Mouse (Mus musculus): Measurements from ENCODE around the gene Pold4. TPM values are rescaled to one million over a fixed set of nuclear protein-coding genes. Genes with fewer than 3 reads are reported as not detected.

Pold4 gene
- polyA plus RNA-seq, 1 experiment = 117 TPM

DNA sequence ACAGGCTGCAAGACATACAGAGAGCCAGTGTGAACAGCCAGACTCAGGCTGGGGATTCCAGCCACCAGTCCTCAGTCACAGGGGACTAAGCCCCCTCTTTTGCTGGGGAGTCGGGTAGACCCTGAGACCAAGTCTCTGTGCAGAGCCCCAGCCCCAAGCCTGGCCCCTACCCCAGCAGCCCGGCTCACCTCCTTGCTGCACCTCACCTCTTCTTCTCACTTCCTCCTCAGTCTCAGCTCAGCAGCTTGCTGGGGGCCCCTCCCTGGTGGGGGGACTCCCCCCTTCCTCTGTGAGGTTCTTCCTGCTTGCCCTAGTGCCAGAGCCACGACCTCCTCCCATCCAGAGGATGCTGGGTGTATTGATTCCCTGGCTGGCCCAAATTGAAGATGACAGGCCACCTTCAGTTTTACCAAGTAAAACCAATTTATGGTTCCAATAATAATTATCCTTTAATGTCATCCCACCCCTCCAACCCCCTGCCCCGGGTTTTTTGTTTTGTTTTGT, 40.8 kb upstream of the Pold4 start, which contains the start of gene Tbc1d10c:
Gene Tbc1d10c, minus strand, starts transcription at position 454 of the 504 bp plus-strand sequence.
- Histone ChIP-seq H3K4me3 (ENCODE audit: control insufficient read depth, insufficient read depth, low read length) (peak within 1 kb of the TSS; percentile 96), H3K27me3 (ENCODE audit: control insufficient read depth, insufficient read depth, low read length) (no peaks in the 10 kb centered on the region), H3K27ac (ENCODE audit: control insufficient read depth, insufficient read depth, low read length) (peak within 1 kb of the TSS; percentile 95), H3K4me1 (replicated peaks; ENCODE audit: control insufficient read depth, insufficient read depth, low read length) (peaks cover 56% of the 10 kb centered on the region), H3K36me3 (ENCODE audit: control insufficient read depth, insufficient read depth, low read length) (peaks cover 37% of the 10 kb centered on the region)
- peak; percentile 93 for DNase-seq
- 4% methylated on average over 4 of the region's 4 CpGs for WGBS
- TF ChIP-seq CTCF (IDR thresholded peaks at IDR 0.05; ENCODE audit: borderline replicate concordance, control insufficient read depth, extremely low read depth, insufficient read depth, low read length, poor library complexity) (no peak), POLR2A (IDR thresholded peaks at IDR 0.05; ENCODE audit: control insufficient read depth, extremely low read depth, insufficient read depth, low read length, poor library complexity) (peak; percentile 87)

GRCm38 (mm10) chr19:4191528-4192250, 40.0 kb upstream of the Pold4 start, which contains the start of gene Ppp1ca:
Gene Ppp1ca (plus strand): TSS chr19:4192065.
- Histone ChIP-seq H3K4me3 (ENCODE audit: control insufficient read depth, insufficient read depth, low read length) (peak within 1 kb of the TSS; percentile 96), H3K36me3 (ENCODE audit: control insufficient read depth, insufficient read depth, low read length) (peaks cover 44% of the 10 kb centered on the region), H3K27me3 (ENCODE audit: control insufficient read depth, insufficient read depth, low read length) (no peaks in the 10 kb centered on the region), H3K4me1 (replicated peaks; ENCODE audit: control insufficient read depth, insufficient read depth, low read length) (peaks cover 58% of the 10 kb centered on the region), H3K27ac (ENCODE audit: control insufficient read depth, insufficient read depth, low read length) (peak within 1 kb of the TSS; percentile 91)
- peak; percentile 98 for DNase-seq
- WGBS = 2% methylated on average over 45 of the region's 47 CpGs
- TF ChIP-seq POLR2A (IDR thresholded peaks at IDR 0.05; ENCODE audit: control insufficient read depth, extremely low read depth, insufficient read depth, low read length, poor library complexity) = peak; percentile 89
- TF ChIP-seq CTCF (IDR thresholded peaks at IDR 0.05; ENCODE audit: borderline replicate concordance, control insufficient read depth, extremely low read depth, insufficient read depth, low read length, poor library complexity) = peak; percentile 77; the same call in 1 of the 2 replicates

DNA sequence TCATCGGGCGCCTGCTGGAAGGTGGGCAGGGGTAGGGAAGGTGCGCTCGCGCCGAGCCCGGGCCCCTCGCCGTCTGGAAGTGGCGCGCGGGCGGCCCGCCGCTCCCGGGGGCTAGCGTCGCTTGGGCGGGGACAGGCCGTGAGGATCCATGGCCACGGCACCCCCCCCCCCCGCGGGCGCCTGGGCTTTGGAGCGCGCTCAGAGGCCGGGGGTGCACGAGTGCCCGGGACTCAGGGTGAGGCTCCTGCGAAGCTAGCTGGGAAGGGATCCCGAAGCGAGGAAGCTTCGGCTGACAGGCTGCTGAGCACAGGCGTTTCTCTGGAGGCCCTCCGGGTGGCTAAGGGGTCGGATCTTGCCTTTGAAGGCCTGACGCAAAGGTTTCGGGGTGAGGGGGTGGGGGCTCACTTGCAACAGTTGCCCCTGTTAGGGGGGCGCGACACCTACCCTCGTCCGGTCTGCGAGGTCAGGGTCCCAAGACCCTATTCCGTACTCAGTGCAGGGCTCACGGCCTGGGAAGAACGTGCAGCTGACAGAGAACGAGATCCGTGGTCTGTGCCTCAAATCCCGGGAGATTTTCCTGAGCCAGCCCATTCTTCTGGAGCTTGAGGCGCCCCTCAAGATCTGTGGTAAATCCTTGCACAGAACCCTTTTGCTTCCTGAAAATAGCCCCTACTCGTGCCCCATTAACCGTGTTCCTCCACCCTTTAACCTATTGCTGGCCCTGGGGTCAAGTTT, 39.3 kb upstream of the Pold4 start:
- no peak for DNase-seq
- Histone ChIP-seq H3K36me3 (ENCODE audit: control insufficient read depth, insufficient read depth, low read length) (peaks cover 40% of the 10 kb centered on the region), H3K27ac (ENCODE audit: control insufficient read depth, insufficient read depth, low read length) (peak overlapping the region; percentile 30), H3K4me3 (ENCODE audit: control insufficient read depth, insufficient read depth, low read length) (peak overlapping the region; percentile 85), H3K4me1 (replicated peaks; ENCODE audit: control insufficient read depth, insufficient read depth, low read length) (peaks cover 56% of the 10 kb centered on the region), H3K27me3 (ENCODE audit: control insufficient read depth, insufficient read depth, low read length) (no peaks in the 10 kb centered on the region)
- under 1% methylated on average over 52 of the region's 52 CpGs for WGBS
- TF ChIP-seq POLR2A (IDR thresholded peaks at IDR 0.05; ENCODE audit: control insufficient read depth, extremely low read depth, insufficient read depth, low read length, poor library complexity) (no peak), CTCF (IDR thresholded peaks at IDR 0.05; ENCODE audit: borderline replicate concordance, control insufficient read depth, extremely low read depth, insufficient read depth, low read length, poor library complexity) (no peak)

- Histone ChIP-seq H3K4me3 (ENCODE audit: control insufficient read depth, insufficient read depth, low read length) (peak overlapping the region; percentile 85; the same call in 1 of the 2 replicates), H3K27ac (ENCODE audit: control insufficient read depth, insufficient read depth, low read length) (no peak overlapping the region), H3K27me3 (ENCODE audit: control insufficient read depth, insufficient read depth, low read length) (no peaks in the 10 kb centered on the region), H3K4me1 (replicated peaks; ENCODE audit: control insufficient read depth, insufficient read depth, low read length) (peaks cover 49% of the 10 kb centered on the region), H3K36me3 (ENCODE audit: control insufficient read depth, insufficient read depth, low read length) (peaks cover 34% of the 10 kb centered on the region)
- no peak for TF ChIP-seq CTCF (IDR thresholded peaks at IDR 0.05; ENCODE audit: borderline replicate concordance, control insufficient read depth, extremely low read depth, insufficient read depth, low read length, poor library complexity)
- TF ChIP-seq POLR2A (IDR thresholded peaks at IDR 0.05; ENCODE audit: control insufficient read depth, extremely low read depth, insufficient read depth, low read length, poor library complexity) = no peak
- DNase-seq = no peak
- 48% methylated on average over 6 of the region's 6 CpGs for WGBS
Observed at GRCm38 (mm10) chr19:4193129-4193528, 38.6 kb upstream of the Pold4 start.

DNA sequence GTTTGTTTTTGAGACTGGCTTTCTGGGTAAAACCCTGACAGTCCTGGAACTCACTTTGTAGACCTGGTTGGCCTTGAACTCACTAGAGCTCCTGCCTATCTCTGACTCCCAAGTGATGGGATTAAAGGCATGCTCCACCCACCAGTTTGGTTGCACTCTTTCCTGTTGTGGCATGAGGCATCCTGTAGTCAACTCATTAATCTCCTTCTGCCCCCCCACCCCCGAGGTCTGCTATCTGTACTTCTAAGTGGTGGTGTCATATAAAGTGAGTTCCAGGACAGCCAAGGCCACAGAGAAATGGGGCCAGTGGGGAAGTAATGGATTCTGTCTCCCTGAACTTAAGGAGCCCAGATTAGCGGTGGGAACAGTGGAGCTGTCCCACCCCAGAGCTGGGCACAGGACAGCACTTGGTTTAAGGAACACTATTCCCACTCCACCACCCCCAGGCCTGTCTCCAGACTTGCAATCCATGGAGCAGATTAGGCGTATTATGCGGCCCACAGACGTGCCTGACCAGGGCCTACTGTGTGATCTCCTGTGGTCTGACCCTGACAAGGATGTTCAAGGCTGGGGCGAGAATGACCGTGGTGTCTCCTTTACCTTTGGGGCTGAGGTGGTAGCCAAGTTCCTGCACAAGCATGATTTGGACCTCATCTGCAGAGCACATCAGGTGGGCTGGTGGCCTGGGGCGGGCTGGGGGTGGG, 37.5 kb upstream of the Pold4 start:
- Histone ChIP-seq H3K27ac (ENCODE audit: control insufficient read depth, insufficient read depth, low read length) (no peak overlapping the region), H3K36me3 (ENCODE audit: control insufficient read depth, insufficient read depth, low read length) (peaks cover 34% of the 10 kb centered on the region), H3K4me1 (replicated peaks; ENCODE audit: control insufficient read depth, insufficient read depth, low read length) (peaks cover 40% of the 10 kb centered on the region), H3K27me3 (ENCODE audit: control insufficient read depth, insufficient read depth, low read length) (no peaks in the 10 kb centered on the region), H3K4me3 (ENCODE audit: control insufficient read depth, insufficient read depth, low read length) (no peak overlapping the region)
- no peak for DNase-seq
- WGBS = 80% methylated on average over 8 of the region's 8 CpGs
- no peak for TF ChIP-seq POLR2A (IDR thresholded peaks at IDR 0.05; ENCODE audit: control insufficient read depth, extremely low read depth, insufficient read depth, low read length, poor library complexity)
- no peak for TF ChIP-seq CTCF (IDR thresholded peaks at IDR 0.05; ENCODE audit: borderline replicate concordance, control insufficient read depth, extremely low read depth, insufficient read depth, low read length, poor library complexity)

Measured in thymus, adult 2 months (tissue).